Mouse (Mus musculus) testis, adult 2 months (tissue): ENCODE measurements around the gene Prdm12.

ENCODE experiments used
- CTCF ChIP-seq: fragments of 200-500 bp; IDR thresholded peaks from 2 replicates; pipeline ENCODE4 v1.5.1; 2012; ENCODE audit warnings: low read depth, mild to moderate bottlenecking, inconsistent platforms, low read length, moderate library complexity; ENCODE audit not compliant: control insufficient read depth, insufficient read depth, insufficient replicate concordance
- POLR2A ChIP-seq: fragments of 200-500 bp; IDR thresholded peaks from 2 replicates; pipeline ENCODE4 v1.6.1; 2012; ENCODE audit warnings: low read depth, mild to moderate bottlenecking, inconsistent platforms, low read length, moderate library complexity; ENCODE audit not compliant: control insufficient read depth

DNA sequence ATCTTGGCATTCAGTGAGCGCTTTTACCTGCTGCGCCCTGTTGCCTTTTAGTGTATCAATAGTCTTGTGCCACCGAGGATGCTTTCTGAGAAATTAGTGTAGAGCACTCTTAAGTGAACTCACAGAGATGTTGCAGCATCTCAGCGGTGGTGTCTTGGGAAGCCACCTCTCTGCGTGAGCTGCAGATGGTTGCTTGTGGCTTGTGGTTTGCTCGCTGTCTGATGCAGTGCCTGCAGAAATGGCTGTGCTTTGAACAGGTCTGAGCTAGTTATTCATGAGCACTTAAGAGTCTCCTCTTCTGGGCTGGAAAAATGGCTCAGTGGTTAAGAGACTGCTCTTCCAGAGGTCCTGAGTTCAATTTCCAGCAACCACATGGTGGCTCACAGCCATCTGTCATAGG is 38.8 kb downstream of the Prdm12 start:
- TF ChIP-seq CTCF (no peak), POLR2A (no peak)
